Comparison of ENCODE assay signal across 24 mouse cellular contexts in the genomic region with DNA sequence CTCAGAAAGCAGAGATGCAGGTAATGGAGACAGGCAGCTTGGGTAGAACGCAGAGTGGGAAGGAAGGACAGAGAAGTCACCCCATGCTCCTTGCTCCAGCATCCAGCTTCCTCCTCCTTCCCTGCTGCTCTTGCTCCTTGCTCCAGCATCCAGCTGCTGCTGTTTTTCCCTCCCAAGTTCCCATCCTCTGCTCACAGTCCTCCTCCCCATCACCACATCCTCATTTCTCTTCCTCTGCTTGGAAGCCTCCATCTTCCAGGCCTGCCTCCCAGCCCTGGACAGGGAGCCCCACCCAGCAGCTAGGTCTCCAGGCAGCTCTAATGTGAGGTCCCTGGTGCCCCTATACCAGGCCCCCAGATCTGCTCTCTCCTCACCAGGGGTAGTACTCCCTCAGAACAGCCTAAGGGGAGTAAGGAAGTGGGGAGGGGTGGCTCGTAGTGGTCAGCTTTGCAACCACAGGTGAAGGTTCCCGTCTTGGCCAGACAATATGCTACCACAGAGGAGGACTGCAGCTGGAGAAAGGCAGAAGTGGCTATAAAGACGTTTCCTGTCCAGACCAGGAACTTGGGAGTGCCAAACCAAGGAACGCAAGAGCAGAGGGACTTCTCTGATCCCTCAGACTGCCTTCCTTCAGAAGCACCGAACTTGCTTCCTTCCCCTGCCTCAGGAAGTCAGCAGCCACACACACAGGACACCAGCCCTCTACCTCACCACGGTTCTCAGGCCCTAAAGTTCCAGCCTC. TPM values are rescaled to one million over a fixed set of nuclear protein-coding genes. Genes with fewer than 3 reads are reported as not detected.
DNase-seq lines count a peak whose midpoint lies in the region; ATAC-seq and TF ChIP-seq lines count a peak whose summit lies in the region.
"Had no signal": no experiment of that assay in that cellular context is flagged by ENCODE, and none has a peak within 500 bp of the region (broad histone marks: within the 10 kb centered on the region; RNA-seq: fewer than 3 reads in every experiment).

No protein-coding gene starts in this region.

- no peak overlapping the region for H3K9ac ChIP-seq in midbrain, embryonic 11.5 days (ENCODE audit: low read length)
- H3K9ac ChIP-seq in midbrain, postnatal 0 days (replicated peaks; ENCODE audit: low read length, poor library complexity, severe bottlenecking): no peak overlapping the region
- H3K9ac ChIP-seq in neural tube, embryonic 15.5 days (replicated peaks): no peak overlapping the region
- H3K9ac ChIP-seq: limb, embryonic 13.5 days; liver, embryonic 15.5 days; midbrain, embryonic 12.5 days; neural tube, embryonic 13.5 days had no signal

- 62% methylated on average over 7 of the region's 7 CpGs for WGBS in midbrain, embryonic 11.5 days
- 65% methylated on average over 7 of the region's 7 CpGs for WGBS in midbrain, postnatal 0 days
- 53% methylated on average over 7 of the region's 7 CpGs for WGBS in limb, embryonic 10.5 days
- WGBS in neural tube, embryonic 15.5 days: 55% methylated on average over 7 of the region's 7 CpGs

- peak; percentile 15 to 54 for DNase-seq in heart, adult 9 months (ENCODE audit: low spot score in 2 of 2)
- no peak for DNase-seq in heart, postnatal 25 days (ENCODE audit: low spot score)
- DNase-seq in midbrain, embryonic 11.5 days (ENCODE audit: low spot score, missing footprints): peak; percentile 45
- DNase-seq in midbrain, postnatal 0 days (ENCODE audit: low spot score): no peak
- DNase-seq in limb, embryonic 10.5 days (ENCODE audit: low spot score): no peak
- no peak for DNase-seq in urinary bladder, postnatal 14 days (ENCODE audit: low spot score)
- DNase-seq: cerebellum, postnatal 10 days; embryo, embryonic 11 days; gastrocnemius, adult 2 months; kidney, adult 18-20 months; kidney, postnatal 14 days; spleen, adult 18-20 months; thymus, adult 18-20 months had no signal

- peaks cover 10% of the 10 kb centered on the region for H3K27me3 ChIP-seq in midbrain, embryonic 11.5 days (ENCODE audit: control insufficient read depth, insufficient read depth, low read length)
- peaks cover 21% of the 10 kb centered on the region for H3K27me3 ChIP-seq in midbrain, postnatal 0 days (ENCODE audit: insufficient read depth, low read length)
- H3K27me3 ChIP-seq in limb, embryonic 10.5 days (ENCODE audit: low read depth, poor library complexity, severe bottlenecking): peaks cover 65% of the 10 kb centered on the region
- H3K27me3 ChIP-seq in neural tube, embryonic 15.5 days (replicated peaks): peaks cover 15% of the 10 kb centered on the region

- H3K4me3 ChIP-seq in midbrain, embryonic 11.5 days (ENCODE audit: low read depth, low read length): no peak overlapping the region
- no peak overlapping the region for H3K4me3 ChIP-seq in midbrain, postnatal 0 days (ENCODE audit: low read depth, low read length)
- no peak overlapping the region for H3K4me3 ChIP-seq in limb, embryonic 10.5 days
- H3K4me3 ChIP-seq in neural tube, embryonic 15.5 days (replicated peaks): no peak overlapping the region
- H3K4me3 ChIP-seq: forebrain, embryonic 10.5 days; gastrocnemius, adult 2 months; limb, embryonic 13.5 days; liver, embryonic 15.5 days; midbrain, embryonic 12.5 days; neural tube, embryonic 13.5 days had no signal

- no peaks in the 10 kb centered on the region for H3K9me3 ChIP-seq in midbrain, embryonic 11.5 days (ENCODE audit: control insufficient read depth, low read length)
- H3K9me3 ChIP-seq in midbrain, postnatal 0 days (ENCODE audit: low read length): no peaks in the 10 kb centered on the region
- H3K9me3 ChIP-seq in limb, embryonic 10.5 days (replicated peaks): no peaks in the 10 kb centered on the region
- H3K9me3 ChIP-seq in neural tube, embryonic 15.5 days (replicated peaks): no peaks in the 10 kb centered on the region
- H3K9me3 ChIP-seq: forebrain, embryonic 10.5 days; limb, embryonic 13.5 days; liver, embryonic 15.5 days; midbrain, embryonic 12.5 days; neural tube, embryonic 13.5 days had no signal

- no peak overlapping the region for H3K4me2 ChIP-seq in midbrain, embryonic 11.5 days
- H3K4me2 ChIP-seq in midbrain, postnatal 0 days (ENCODE audit: low read depth, low read length, poor library complexity, severe bottlenecking): no peak overlapping the region
- no peak overlapping the region for H3K4me2 ChIP-seq in neural tube, embryonic 15.5 days
- H3K4me2 ChIP-seq: limb, embryonic 13.5 days; liver, embryonic 15.5 days; midbrain, embryonic 12.5 days; neural tube, embryonic 13.5 days had no signal

- TF ChIP-seq CTCF in midbrain, postnatal 0 days (IDR thresholded peaks at IDR 0.05): no peak

- no peaks in the 10 kb centered on the region for H3K4me1 ChIP-seq in midbrain, embryonic 11.5 days (ENCODE audit: control insufficient read depth, insufficient read depth, low read length)
- H3K4me1 ChIP-seq in midbrain, postnatal 0 days (ENCODE audit: insufficient read depth, low read length): no peaks in the 10 kb centered on the region
- H3K4me1 ChIP-seq in limb, embryonic 10.5 days: peaks cover 8% of the 10 kb centered on the region
- H3K4me1 ChIP-seq in neural tube, embryonic 15.5 days: peaks cover 5% of the 10 kb centered on the region
- H3K4me1 ChIP-seq: forebrain, embryonic 10.5 days; limb, embryonic 13.5 days; liver, embryonic 15.5 days; midbrain, embryonic 12.5 days had no signal

- intact Hi-C loops in heart, postnatal 25 days (cut with DNase I): no loop called here

- no peak overlapping the region for H3K27ac ChIP-seq in midbrain, embryonic 11.5 days (ENCODE audit: low read depth, low read length)
- H3K27ac ChIP-seq in midbrain, postnatal 0 days (ENCODE audit: low read depth, low read length): no peak overlapping the region
- H3K27ac ChIP-seq in limb, embryonic 10.5 days: 0 out of 2 replicates have a peak overlapping the region, but pooled peaks have one; percentile 2
- H3K27ac ChIP-seq in neural tube, embryonic 15.5 days (replicated peaks): no peak overlapping the region
- H3K27ac ChIP-seq: forebrain, embryonic 10.5 days; gastrocnemius, adult 2 months; limb, embryonic 13.5 days; liver, embryonic 15.5 days; midbrain, embryonic 12.5 days; neural tube, embryonic 13.5 days had no signal

- ATAC-seq in midbrain, embryonic 11.5 days (ENCODE audit: low FRiP score): no peak
- no peak for ATAC-seq in midbrain, postnatal 0 days (ENCODE audit: low FRiP score)
- no peak for ATAC-seq in neural tube, embryonic 15.5 days (ENCODE audit: low FRiP score)

- H3K36me3 ChIP-seq in midbrain, embryonic 11.5 days (ENCODE audit: control insufficient read depth, insufficient read depth, low read length): no peaks in the 10 kb centered on the region
- H3K36me3 ChIP-seq in midbrain, postnatal 0 days (ENCODE audit: insufficient read depth, low read length): no peaks in the 10 kb centered on the region
- no peaks in the 10 kb centered on the region for H3K36me3 ChIP-seq in limb, embryonic 10.5 days
- H3K36me3 ChIP-seq in neural tube, embryonic 15.5 days: no peaks in the 10 kb centered on the region
- H3K36me3 ChIP-seq: forebrain, embryonic 10.5 days; limb, embryonic 13.5 days; liver, embryonic 15.5 days; midbrain, embryonic 12.5 days; neural tube, embryonic 13.5 days had no signal

RNA-seq across cellular contexts. Expression of a gene that starts 5.9 kb away (rescaled TPM):
- total RNA-seq in heart, postnatal 25 days (2021): not detected
- polyA plus RNA-seq in midbrain, embryonic 11.5 days (2014; fragmentation: Nextera tagmentation; extraction: Ambion mirVana): 0.22 TPM in 1 of 2 replicates, not detected in the other
- not detected in 2 replicates for total RNA-seq in midbrain, postnatal 0 days (2014; rRNA removed)
- 0.28 TPM in 1 of 2 replicates, not detected in the other for polyA plus RNA-seq in midbrain, postnatal 0 days (2015; fragmentation: Nextera tagmentation; extraction: Ambion mirVana)
- not detected in 2 replicates for polyA plus RNA-seq in limb, embryonic 10.5 days (2016; fragmentation: Nextera tagmentation; extraction: Ambion mirVana)
- polyA plus RNA-seq in neural tube, embryonic 15.5 days (2015; fragmentation: Nextera tagmentation; extraction: Ambion mirVana): 0.77 TPM in 1 of 2 replicates, not detected in the other
- total RNA-seq: adrenal gland, adult 18-20 months; gastrocnemius, adult 2 months had no signal
- polyA plus RNA-seq: brain, embryonic 14.5 days; C2C12; forebrain, embryonic 10.5 days; hindbrain, embryonic 11.5 days; liver, embryonic 15.5 days; lung, embryonic 16.5 days; midbrain, embryonic 12.5 days; neural tube, embryonic 13.5 days had no signal

RNA-seq across cellular contexts. Expression of a gene that starts 6.5 kb away (rescaled TPM):
- 1 to 10 TPM; 1.4 to 2.1 TPM for total RNA-seq in heart, postnatal 25 days (2021)
- polyA plus RNA-seq in midbrain, embryonic 11.5 days (2014; fragmentation: Nextera tagmentation; extraction: Ambion mirVana): 0.41 and 0.44 TPM in 2 replicates
- 0.05 and 0.82 TPM in 2 replicates for total RNA-seq in midbrain, postnatal 0 days (2014; rRNA removed)
- 0.26 and 0.36 TPM in 2 replicates for polyA plus RNA-seq in midbrain, postnatal 0 days (2015; fragmentation: Nextera tagmentation; extraction: Ambion mirVana)
- polyA plus RNA-seq in limb, embryonic 10.5 days (2016; fragmentation: Nextera tagmentation; extraction: Ambion mirVana): 0.14 and 0.49 TPM in 2 replicates
- 0.38 and 1.1 TPM in 2 replicates for polyA plus RNA-seq in neural tube, embryonic 15.5 days (2015; fragmentation: Nextera tagmentation; extraction: Ambion mirVana)

Comparison
In these comparisons a context has a peak if more than half of its experiments do, and no peak if none do; other contexts are left out.
1. DNase-seq: peak in heart, adult 9 months (2 of 2) and midbrain, embryonic 11.5 days (single experiment); none in heart, postnatal 25 days (single experiment), midbrain, postnatal 0 days (single experiment), limb, embryonic 10.5 days (single experiment) and urinary bladder, postnatal 14 days (single experiment).